ENCODE assay signal across 20 mouse cellular contexts in the genomic region with DNA sequence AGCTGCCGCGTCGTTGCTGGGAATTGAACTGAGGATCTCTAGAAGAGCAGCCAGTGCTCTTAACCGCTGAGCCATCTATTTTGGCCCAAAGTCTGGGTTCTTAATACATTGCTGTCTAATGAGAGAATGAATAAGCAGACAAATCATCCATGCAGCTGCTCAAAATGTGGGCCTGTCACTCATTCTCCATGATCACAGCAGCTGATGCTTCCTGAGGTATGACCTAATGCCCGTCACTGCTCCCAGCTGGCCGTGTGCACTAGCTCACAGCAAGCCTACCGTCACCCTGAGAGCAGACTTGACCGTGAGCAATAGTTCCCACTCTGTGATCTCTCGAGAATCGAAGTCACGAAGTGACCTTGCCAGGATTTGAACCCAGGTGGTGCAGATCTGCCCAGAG. TPM values are rescaled to one million over a fixed set of nuclear protein-coding genes. Genes with fewer than 3 reads are reported as not detected.
A peak's percentile ranks its signal among the peaks of the same experiment; 100 is the strongest.
DNase-seq lines count a peak whose midpoint lies in the region; ATAC-seq and TF ChIP-seq lines count a peak whose summit lies in the region.
"Had no signal": no experiment of that assay in that cellular context is flagged by ENCODE, and none has a peak within 500 bp of the region (broad histone marks: within the 10 kb centered on the region; RNA-seq: fewer than 3 reads in every experiment).

No protein-coding gene starts in this region.

- H3K4me3 ChIP-seq in embryonic facial prominence, embryonic 14.5 days (ENCODE audit: low read depth, low read length) = no peak overlapping the region
- H3K4me3 ChIP-seq in embryonic facial prominence, embryonic 10.5 days = no peak overlapping the region
- H3K4me3 ChIP-seq in limb, embryonic 14.5 days (replicated peaks; ENCODE audit: low read length) = no peak overlapping the region
- no peak overlapping the region for H3K4me3 ChIP-seq in limb, embryonic 10.5 days
- no peak overlapping the region for H3K4me3 ChIP-seq in C2C12 (ENCODE audit: insufficient read depth, poor library complexity, severe bottlenecking)
- no peak overlapping the region for H3K4me3 ChIP-seq in myocyte
- no peak overlapping the region for H3K4me3 ChIP-seq in intestine, embryonic 16.5 days (ENCODE audit: low read length)
- H3K4me3 ChIP-seq: embryonic facial prominence, embryonic 12.5 days; forebrain, embryonic 13.5 days; forebrain, embryonic 15.5 days had no signal

- H3K27ac ChIP-seq in embryonic facial prominence, embryonic 14.5 days (replicated peaks; ENCODE audit: low read depth, low read length) = no peak overlapping the region
- H3K27ac ChIP-seq in embryonic facial prominence, embryonic 10.5 days (replicated peaks) = no peak overlapping the region
- H3K27ac ChIP-seq in limb, embryonic 14.5 days (replicated peaks; ENCODE audit: low read depth, low read length) = no peak overlapping the region
- no peak overlapping the region for H3K27ac ChIP-seq in limb, embryonic 10.5 days
- no peak overlapping the region for H3K27ac ChIP-seq in intestine, embryonic 16.5 days (ENCODE audit: low read length)
- H3K27ac ChIP-seq: embryonic facial prominence, embryonic 12.5 days; forebrain, embryonic 13.5 days; forebrain, embryonic 15.5 days had no signal

- H3K79me3 ChIP-seq in C2C12 (ENCODE audit: low read depth) = no peaks in the 10 kb centered on the region

- TF ChIP-seq POLR2A in limb, embryonic 14.5 days (IDR thresholded peaks at IDR 0.05; ENCODE audit: borderline replicate concordance, extremely low read depth, insufficient read depth, insufficient read length) = no peak
- no peak for TF ChIP-seq POLR2A in myocyte (IDR thresholded peaks at IDR 0.05; ENCODE audit: insufficient read length, low read depth)

- no peaks in the 10 kb centered on the region for H3K9me3 ChIP-seq in embryonic facial prominence, embryonic 14.5 days (ENCODE audit: control insufficient read depth, low read length)
- no peaks in the 10 kb centered on the region for H3K9me3 ChIP-seq in embryonic facial prominence, embryonic 10.5 days
- no peaks in the 10 kb centered on the region for H3K9me3 ChIP-seq in limb, embryonic 14.5 days (ENCODE audit: control insufficient read depth, low read length)
- H3K9me3 ChIP-seq in limb, embryonic 10.5 days (replicated peaks) = no peaks in the 10 kb centered on the region
- no peaks in the 10 kb centered on the region for H3K9me3 ChIP-seq in intestine, embryonic 16.5 days (ENCODE audit: control insufficient read depth, low read length)
- H3K9me3 ChIP-seq: embryonic facial prominence, embryonic 12.5 days; forebrain, embryonic 13.5 days; forebrain, embryonic 15.5 days had no signal

- no peak overlapping the region for H3K4me2 ChIP-seq in embryonic facial prominence, embryonic 14.5 days (ENCODE audit: low read depth, low read length)
- no peak overlapping the region for H3K4me2 ChIP-seq in limb, embryonic 14.5 days (replicated peaks; ENCODE audit: low read depth, low read length, severe bottlenecking)
- no peak overlapping the region for H3K4me2 ChIP-seq in myocyte (ENCODE audit: low read depth)
- H3K4me2 ChIP-seq in intestine, embryonic 16.5 days (ENCODE audit: low read depth, low read length) = no peak overlapping the region
- H3K4me2 ChIP-seq: embryonic facial prominence, embryonic 12.5 days; forebrain, embryonic 13.5 days; forebrain, embryonic 15.5 days had no signal

- peaks cover 12% of the 10 kb centered on the region for H3K4me1 ChIP-seq in embryonic facial prominence, embryonic 14.5 days (ENCODE audit: control insufficient read depth, insufficient read depth, low read length)
- H3K4me1 ChIP-seq in embryonic facial prominence, embryonic 10.5 days = peaks cover 36% of the 10 kb centered on the region
- peaks cover 14% of the 10 kb centered on the region for H3K4me1 ChIP-seq in limb, embryonic 14.5 days (ENCODE audit: control insufficient read depth, insufficient read depth, low read length)
- peaks cover 32% of the 10 kb centered on the region for H3K4me1 ChIP-seq in limb, embryonic 10.5 days
- peaks cover 27% of the 10 kb centered on the region for H3K4me1 ChIP-seq in intestine, embryonic 16.5 days (ENCODE audit: control insufficient read depth, insufficient read depth, low read length)

- H3K79me2 ChIP-seq in C2C12 (ENCODE audit: control insufficient read depth, insufficient read depth) (no peaks in the 10 kb centered on the region), myocyte (ENCODE audit: control insufficient read depth, insufficient read depth) (no peaks in the 10 kb centered on the region)

- no peak overlapping the region for H3ac ChIP-seq in C2C12 (ENCODE audit: control insufficient read depth, insufficient read length, low read depth)
- no peak overlapping the region for H3ac ChIP-seq in myocyte (ENCODE audit: control insufficient read depth, insufficient read length)

- DNase-seq in embryonic facial prominence, embryonic 14.5 days (ENCODE audit: low spot score) = peak; percentile 71
- DNase-seq in embryonic facial prominence, embryonic 10.5 days (ENCODE audit: low spot score) = no peak
- DNase-seq in limb, embryonic 14.5 days (ENCODE audit: low spot score) = peak; percentile 47
- DNase-seq in limb, embryonic 10.5 days (ENCODE audit: low spot score) = no peak
- DNase-seq: adrenal gland, adult 2 months; adrenal gland, postnatal 10 days; adrenal gland, postnatal 25 days; B cell, adult 2 months; cerebellum, adult 11 months; cerebellum, adult 18-20 months; cerebellum, adult 8-10 months; cerebellum, adult 9-11 months; cerebellum, postnatal 36 days had no signal

- no peak for TF ChIP-seq CTCF in C2C12 (IDR thresholded peaks at IDR 0.05; ENCODE audit: control insufficient read depth, insufficient read depth, insufficient read length)

- peak; percentile 27; the same call in 1 of the 2 replicates for ATAC-seq in embryonic facial prominence, embryonic 14.5 days (ENCODE audit: low read depth)
- ATAC-seq in limb, embryonic 14.5 days (ENCODE audit: low FRiP score, low read depth) = peak; percentile 38; the same call in 1 of the 2 replicates
- ATAC-seq in intestine, embryonic 16.5 days = no peak
- ATAC-seq: forebrain, embryonic 13.5 days; forebrain, embryonic 15.5 days; forebrain, postnatal 0 days had no signal

- H3K36me3 ChIP-seq in embryonic facial prominence, embryonic 14.5 days (ENCODE audit: control insufficient read depth, insufficient read depth, low read length) = peaks cover 17% of the 10 kb centered on the region; the same call in 1 of the 2 replicates
- H3K36me3 ChIP-seq in embryonic facial prominence, embryonic 10.5 days (replicated peaks) = peaks cover 22% of the 10 kb centered on the region
- peaks cover 16% of the 10 kb centered on the region for H3K36me3 ChIP-seq in limb, embryonic 14.5 days (ENCODE audit: control insufficient read depth, insufficient read depth, low read length)
- H3K36me3 ChIP-seq in limb, embryonic 10.5 days = no peaks in the 10 kb centered on the region
- no peaks in the 10 kb centered on the region for H3K36me3 ChIP-seq in C2C12 (ENCODE audit: control insufficient read depth, insufficient read depth)
- no peaks in the 10 kb centered on the region for H3K36me3 ChIP-seq in myocyte (ENCODE audit: control insufficient read depth, insufficient read depth)
- H3K36me3 ChIP-seq in intestine, embryonic 16.5 days (ENCODE audit: control insufficient read depth, insufficient read depth, low read length) = no peaks in the 10 kb centered on the region
- H3K36me3 ChIP-seq: forebrain, embryonic 15.5 days had no signal

- 69% methylated on average over 11 of the region's 11 CpGs for WGBS in embryonic facial prominence, embryonic 14.5 days
- 82% methylated on average over 11 of the region's 11 CpGs for WGBS in embryonic facial prominence, embryonic 10.5 days
- 76% methylated on average over 11 of the region's 11 CpGs for WGBS in limb, embryonic 14.5 days
- 88% methylated on average over 11 of the region's 11 CpGs for WGBS in limb, embryonic 10.5 days
- WGBS in intestine, embryonic 16.5 days = 83% methylated on average over 11 of the region's 11 CpGs

- peaks cover 28% of the 10 kb centered on the region for H3K27me3 ChIP-seq in embryonic facial prominence, embryonic 14.5 days (replicated peaks; ENCODE audit: control insufficient read depth, insufficient read depth, low read length)
- peaks cover 48% of the 10 kb centered on the region for H3K27me3 ChIP-seq in embryonic facial prominence, embryonic 10.5 days (replicated peaks; ENCODE audit: low read depth, poor library complexity, severe bottlenecking)
- H3K27me3 ChIP-seq in limb, embryonic 14.5 days (ENCODE audit: control insufficient read depth, insufficient read depth, low read length) = peaks cover 24% of the 10 kb centered on the region
- peaks cover 49% of the 10 kb centered on the region for H3K27me3 ChIP-seq in limb, embryonic 10.5 days (ENCODE audit: low read depth, poor library complexity, severe bottlenecking)
- H3K27me3 ChIP-seq in C2C12 (ENCODE audit: control insufficient read depth, insufficient read depth, insufficient read length) (peaks cover 17% of the 10 kb centered on the region), myocyte (ENCODE audit: control insufficient read depth, insufficient read depth, insufficient read length) (peaks cover 18% of the 10 kb centered on the region)
- H3K27me3 ChIP-seq in intestine, embryonic 16.5 days (replicated peaks; ENCODE audit: control insufficient read depth, insufficient read depth, low read length) = peaks cover 27% of the 10 kb centered on the region

- H3K9ac ChIP-seq in embryonic facial prominence, embryonic 14.5 days (ENCODE audit: low read depth, low read length) = no peak overlapping the region
- no peak overlapping the region for H3K9ac ChIP-seq in limb, embryonic 14.5 days (ENCODE audit: low read depth, low read length, severe bottlenecking)
- H3K9ac ChIP-seq in intestine, embryonic 16.5 days (ENCODE audit: low read depth, low read length) = no peak overlapping the region
- H3K9ac ChIP-seq: embryonic facial prominence, embryonic 12.5 days; forebrain, embryonic 13.5 days; forebrain, embryonic 15.5 days; forebrain, postnatal 0 days had no signal

RNA-seq across cellular contexts. Expression of a gene that starts 4.1 kb away (rescaled TPM):
- polyA plus RNA-seq in embryonic facial prominence, embryonic 14.5 days (2014; fragmentation: Nextera tagmentation; extraction: Ambion mirVana) = 0.17 TPM in 1 of 2 replicates, not detected in the other
- polyA plus RNA-seq in embryonic facial prominence, embryonic 10.5 days (2016; fragmentation: Nextera tagmentation; extraction: Ambion mirVana) = 0.23 and 0.26 TPM in 2 replicates
- polyA plus RNA-seq in limb, embryonic 14.5 days (2012; rRNA removed) = 1.2 and 2.2 TPM in 2 replicates
- 0.22 and 0.35 TPM in 2 replicates for polyA plus RNA-seq in limb, embryonic 14.5 days (2014; fragmentation: Nextera tagmentation; extraction: Ambion mirVana)
- polyA plus RNA-seq in limb, embryonic 10.5 days (2016; fragmentation: Nextera tagmentation; extraction: Ambion mirVana) = not detected in 2 replicates
- polyA plus RNA-seq in C2C12 (2012; fragmentation: generic; extraction: Trizol) (0.02 TPM), myocyte (2012; fragmentation: generic; extraction: Trizol) (0.08 TPM)
- 0.05 TPM in 1 of 2 replicates, not detected in the other for polyA plus RNA-seq in intestine, embryonic 16.5 days (2015; fragmentation: Nextera tagmentation; extraction: Ambion mirVana)

RNA-seq across cellular contexts. Expression of a gene that starts 13.4 kb away (rescaled TPM):
- polyA plus RNA-seq in embryonic facial prominence, embryonic 14.5 days (2014; fragmentation: Nextera tagmentation; extraction: Ambion mirVana) = 124 and 133 TPM in 2 replicates
- polyA plus RNA-seq in embryonic facial prominence, embryonic 10.5 days (2016; fragmentation: Nextera tagmentation; extraction: Ambion mirVana) = 51.7 and 80.8 TPM in 2 replicates
- 149 and 171 TPM in 2 replicates for polyA plus RNA-seq in limb, embryonic 14.5 days (2012; rRNA removed)
- 157 and 176 TPM in 2 replicates for polyA plus RNA-seq in limb, embryonic 14.5 days (2014; fragmentation: Nextera tagmentation; extraction: Ambion mirVana)
- polyA plus RNA-seq in limb, embryonic 10.5 days (2016; fragmentation: Nextera tagmentation; extraction: Ambion mirVana) = 12.5 and 28.7 TPM in 2 replicates
- polyA plus RNA-seq in C2C12 (2012; fragmentation: generic; extraction: Trizol) = 61.3 TPM
- 42.2 TPM for polyA plus RNA-seq in myocyte (2012; fragmentation: generic; extraction: Trizol)
- 38.9 and 43.3 TPM in 2 replicates for polyA plus RNA-seq in intestine, embryonic 16.5 days (2015; fragmentation: Nextera tagmentation; extraction: Ambion mirVana)

RNA-seq across cellular contexts. Expression of a gene that starts 51.5 kb away (rescaled TPM):
- polyA plus RNA-seq in embryonic facial prominence, embryonic 14.5 days (2014; fragmentation: Nextera tagmentation; extraction: Ambion mirVana) = 468 and 555 TPM in 2 replicates
- 431 and 444 TPM in 2 replicates for polyA plus RNA-seq in embryonic facial prominence, embryonic 10.5 days (2016; fragmentation: Nextera tagmentation; extraction: Ambion mirVana)
- polyA plus RNA-seq in limb, embryonic 14.5 days (2012; rRNA removed) = 122 and 178 TPM in 2 replicates
- 460 and 510 TPM in 2 replicates for polyA plus RNA-seq in limb, embryonic 14.5 days (2014; fragmentation: Nextera tagmentation; extraction: Ambion mirVana)
- polyA plus RNA-seq in limb, embryonic 10.5 days (2016; fragmentation: Nextera tagmentation; extraction: Ambion mirVana) = 393 and 402 TPM in 2 replicates
- polyA plus RNA-seq in C2C12 (2012; fragmentation: generic; extraction: Trizol) (246 TPM), myocyte (2012; fragmentation: generic; extraction: Trizol) (247 TPM)
- 658 and 660 TPM in 2 replicates for polyA plus RNA-seq in intestine, embryonic 16.5 days (2015; fragmentation: Nextera tagmentation; extraction: Ambion mirVana)

Comparison
In these comparisons a context has a peak if more than half of its experiments do, and no peak if none do; other contexts are left out.
1. DNase-seq: peak in embryonic facial prominence, embryonic 14.5 days (single experiment) and limb, embryonic 14.5 days (single experiment); none in embryonic facial prominence, embryonic 10.5 days (single experiment) and limb, embryonic 10.5 days (single experiment).